Mouse (Mus musculus): ENCODE data around the gene Shisal1.

- no peak for TF ChIP-seq ZNF384 (IDR thresholded peaks at IDR 0.05; ENCODE audit: low read depth, low read length)
- no peak for TF ChIP-seq MAFK (IDR thresholded peaks at IDR 0.05; ENCODE audit: insufficient read depth, low read depth, low read length)
- TF ChIP-seq HCFC1 (IDR thresholded peaks at IDR 0.05; ENCODE audit: borderline replicate concordance, insufficient read depth, low read length) = no peak
Observed at GRCm38 (mm10) chr15:84412409-84412808, 34.5 kb downstream of the Shisal1 start.
